Mouse (Mus musculus) R1 (cell line): ENCODE results near the gene Flywch2.
A peak's percentile ranks its signal among the peaks of the same experiment; 100 is the strongest.

ENCODE experiments used
- DNase-seq: peaks from one replicate; pipeline ENCODE4 v3.0.0-alpha.2; 2018; ENCODE audit warnings: low read depth, low spot score

The Flywch2 gene

GRCm38 (mm10) chr17:23748631-23749391, 37.1 kb downstream of the Flywch2 start:
- peak; percentile 93 for DNase-seq

- DNase-seq, result no peak
These were observed 37.9 kb downstream of the Flywch2 start for GRCm38 (mm10) chr17:23748026-23748425.

- no peak for DNase-seq
These were observed 38.4 kb downstream of the Flywch2 start for GRCm38 (mm10) chr17:23747471-23747870.

- no peak for DNase-seq
These were observed 39.1 kb downstream of the Flywch2 start for GRCm38 (mm10) chr17:23746767-23747166.

- DNase-seq, result peak; percentile 77
These were observed 39.6 kb downstream of the Flywch2 start for GRCm38 (mm10) chr17:23746311-23746710.

- DNase-seq, result peak; percentile 45
These were observed 40.3 kb downstream of the Flywch2 start, which contains the start of gene Kremen2 for GRCm38 (mm10) chr17:23745301-23746251. Kremen2 (minus strand) TSS chr17:23745833.

- DNase-seq, result no peak
These were observed 41.2 kb downstream of the Flywch2 start for GRCm38 (mm10) chr17:23744651-23745050.

- no peak for DNase-seq
These were observed 41.8 kb downstream of the Flywch2 start for GRCm38 (mm10) chr17:23744076-23744475.

GRCm38 (mm10) chr17:23742941-23743340, 42.9 kb downstream of the Flywch2 start:
- DNase-seq, result peak; percentile 69

GRCm38 (mm10) chr17:23742210-23742793, 43.6 kb downstream of the Flywch2 start:
- DNase-seq, result peak; percentile 53

- DNase-seq, result no peak
These were observed 44.3 kb downstream of the Flywch2 start for GRCm38 (mm10) chr17:23741359-23742209.

- no peak for DNase-seq
These were observed 45.3 kb downstream of the Flywch2 start, which contains the start of gene Paqr4 for GRCm38 (mm10) chr17:23740598-23741021. Paqr4 (minus strand) TSS chr17:23740867.

GRCm38 (mm10) chr17:23740136-23740584, 45.7 kb downstream of the Flywch2 start:
- DNase-seq, result peak; percentile 91

GRCm38 (mm10) chr17:23739202-23740135, 46.4 kb downstream of the Flywch2 start:
- peak; percentile 37 for DNase-seq

GRCm38 (mm10) chr17:23738836-23739201, 47.1 kb downstream of the Flywch2 start:
- DNase-seq, result no peak

GRCm38 (mm10) chr17:23737493-23738445, 48.1 kb downstream of the Flywch2 start:
- DNase-seq, result no peak

- no peak for DNase-seq
These were observed 51.5 kb downstream of the Flywch2 start for GRCm38 (mm10) chr17:23734341-23734740.

GRCm38 (mm10) chr17:23730441-23730840, 55.4 kb downstream of the Flywch2 start:
- DNase-seq, result no peak
